Mouse (Mus musculus): ENCODE measurements around the gene Olfr657. TPM values are rescaled to one million over a fixed set of nuclear protein-coding genes. Genes with fewer than 3 reads are reported as not detected.

Gene Olfr657
- total RNA-seq (2021) = not detected
- long read RNA-seq = 0 reads

- no peak for DNase-seq (ENCODE audit: low spot score in 2 of 2)
These were observed at the start of gene Olfr657 for GRCm38 (mm10) chr7:104624494-104624893. TSS of gene Olfr657 (plus strand) at chr7:104624794.

- DNase-seq (ENCODE audit: low spot score in 2 of 2) = no peak
These were observed 47.6 kb upstream of the Olfr657 start, which contains the start of gene Olfr653 for GRCm38 (mm10) chr7:104577014-104577413. TSS of gene Olfr653 (plus strand) at chr7:104577314.

- no peak for DNase-seq (ENCODE audit: low spot score in 2 of 2)
These were observed 43.7 kb upstream of the Olfr657 start for GRCm38 (mm10) chr7:104580846-104581245.

- DNase-seq (ENCODE audit: low spot score in 2 of 2) = no peak
These were observed 43.2 kb upstream of the Olfr657 start for GRCm38 (mm10) chr7:104581429-104581828.

- no peak for DNase-seq (ENCODE audit: low spot score in 2 of 2)
These were observed 37.9 kb upstream of the Olfr657 start, which contains the start of gene Olfr654 for GRCm38 (mm10) chr7:104586725-104587124. TSS of gene Olfr654 (plus strand) at chr7:104587025.

DNA sequence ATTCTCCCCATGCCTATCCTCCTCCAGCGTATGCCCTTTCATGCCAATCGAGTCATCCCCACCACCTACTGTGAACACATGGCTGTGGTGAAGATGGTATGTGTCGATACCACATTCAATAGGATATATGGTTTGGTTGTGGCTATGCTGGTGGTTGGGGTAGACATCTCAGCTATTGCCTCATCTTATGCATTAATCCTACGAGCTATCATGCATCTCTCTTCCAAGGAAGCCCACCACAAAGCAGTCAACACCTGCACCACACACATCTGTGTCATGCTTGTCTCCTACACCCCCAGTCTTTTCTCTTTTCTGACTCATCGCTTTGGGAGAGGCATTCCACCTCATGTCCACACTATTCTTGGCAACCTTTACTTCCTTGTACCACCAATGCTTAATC is 36.3 kb upstream of the Olfr657 start:
- DNase-seq (ENCODE audit: low spot score in 2 of 2) = no peak

GRCm38 (mm10) chr7:104601679-104602078 is 22.9 kb upstream of the Olfr657 start, which contains the start of gene Olfr655:
TSS of gene Olfr655 (minus strand) at chr7:104601779.
- no peak for DNase-seq (ENCODE audit: low spot score in 2 of 2)

GRCm38 (mm10) chr7:104603173-104603572 is 21.4 kb upstream of the Olfr657 start:
- no peak for DNase-seq (ENCODE audit: low spot score in 2 of 2)

DNA sequence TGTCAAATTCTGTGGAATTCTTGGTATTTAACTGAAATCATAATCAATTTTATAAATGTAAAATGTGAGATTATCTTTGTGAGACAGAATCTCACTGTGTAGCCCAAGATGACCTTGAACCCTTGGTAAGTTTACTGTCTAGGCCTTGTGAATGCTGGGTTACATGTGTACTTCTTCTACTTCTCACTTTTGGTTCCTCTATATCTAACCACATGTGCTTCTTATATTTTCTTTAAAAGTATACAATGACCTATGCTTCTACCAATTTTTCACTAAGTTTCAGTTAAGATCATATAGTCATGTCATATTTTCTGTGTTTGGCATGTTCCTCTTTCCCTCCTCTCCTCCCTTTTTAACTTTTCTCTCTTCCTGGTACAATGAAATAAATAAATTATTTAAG is 19.9 kb upstream of the Olfr657 start:
- DNase-seq (ENCODE audit: low spot score in 2 of 2) = no peak

GRCm38 (mm10) chr7:104613655-104614054 is 10.9 kb upstream of the Olfr657 start, which contains the start of gene Olfr656:
TSS of gene Olfr656 (plus strand) at chr7:104613955.
- DNase-seq (ENCODE audit: low spot score in 2 of 2) = no peak

GRCm38 (mm10) chr7:104646841-104647482 is 22.4 kb downstream of the Olfr657 start, which contains the start of gene Olfr658:
TSS of gene Olfr658 (minus strand) at chr7:104647305.
- peak; percentile 2 to 3 for DNase-seq (ENCODE audit: low spot score in 2 of 2)

DNA sequence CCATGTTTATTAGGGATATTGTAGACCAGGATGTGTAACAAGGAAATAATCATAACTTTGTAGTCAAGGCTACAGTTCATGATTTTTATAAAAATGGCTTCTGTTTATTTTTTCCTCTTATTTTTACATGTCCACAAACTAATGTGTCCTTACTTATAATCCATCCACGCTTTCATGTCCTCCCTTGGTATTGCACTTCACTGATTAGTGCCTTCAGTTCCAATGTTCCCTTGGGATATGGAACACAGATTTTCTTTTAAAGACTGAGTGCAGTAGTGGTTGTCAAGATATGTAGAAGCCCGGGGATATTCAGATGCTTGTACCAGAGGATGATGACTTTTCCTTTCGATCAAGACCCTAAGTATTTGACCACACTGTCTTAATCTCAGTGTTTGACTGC is 41.9 kb downstream of the Olfr657 start, which contains the start of gene Olfr659:
Gene Olfr659 (plus strand): TSS at position 301 of the 400 bp plus-strand sequence.
- no peak for DNase-seq (ENCODE audit: low spot score in 2 of 2)

DNA sequence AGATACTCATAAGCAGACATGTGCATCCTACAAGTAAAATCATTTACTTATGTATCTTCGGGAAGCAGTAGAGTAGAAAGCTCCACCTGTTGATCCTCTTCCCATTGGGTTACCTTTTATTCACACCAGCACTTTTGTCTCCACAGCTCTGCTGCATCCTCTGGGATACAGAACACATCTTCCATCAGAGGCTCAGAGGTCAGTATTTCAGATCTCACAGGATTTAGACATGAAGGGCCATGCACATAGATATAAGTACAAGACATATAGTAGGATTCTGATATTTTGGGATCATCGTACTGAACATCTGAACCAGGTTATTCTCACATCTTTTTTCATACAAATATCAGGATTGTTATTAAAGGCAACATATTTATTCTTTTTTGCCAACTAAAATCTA is 61.6 kb downstream of the Olfr657 start, which contains the start of gene Olfr661:
Gene Olfr661 (plus strand): TSS at position 301 of the 400 bp plus-strand sequence.
- no peak for DNase-seq (ENCODE audit: low spot score in 2 of 2)

Other genes starting within 250 kb of the Olfr657 start
- gene Trim30c, start 224.0 kb upstream of the Olfr657 start, total RNA-seq (2021) = not detected
- under 1 TPM; 0.84 to 0.92 TPM for gene Trim30a, start 159.6 kb upstream of the Olfr657 start, total RNA-seq (2021)
- under 1 TPM; 0.81 to 0.97 TPM for gene Trim30d, start 116.9 kb upstream of the Olfr657 start, total RNA-seq (2021)
- not detected for gene Olfr651, start 74.7 kb upstream of the Olfr657 start, total RNA-seq (2021)
- not detected for gene Olfr652, start 63.9 kb upstream of the Olfr657 start, total RNA-seq (2021)
- gene Olfr653, start 47.5 kb upstream of the Olfr657 start, total RNA-seq (2021) = not detected
- not detected for gene Olfr654, start 37.8 kb upstream of the Olfr657 start, total RNA-seq (2021)
- gene Olfr655, start 23.0 kb upstream of the Olfr657 start, total RNA-seq (2021) = not detected
- gene Olfr656, start 10.8 kb upstream of the Olfr657 start, total RNA-seq (2021) = not detected
- gene Olfr658, start 22.5 kb downstream of the Olfr657 start, total RNA-seq (2021) = not detected
- not detected for gene Olfr659, start 42.0 kb downstream of the Olfr657 start, total RNA-seq (2021)
- not detected for gene Olfr661, start 61.7 kb downstream of the Olfr657 start, total RNA-seq (2021)
- gene Usp17le, start 152.7 kb downstream of the Olfr657 start, total RNA-seq (2021) = not detected
- gene Usp17lb, start 217.8 kb downstream of the Olfr657 start, total RNA-seq (2021) = not detected
- not detected for gene Usp17la, start 232.2 kb downstream of the Olfr657 start, total RNA-seq (2021)